Comparison of ENCODE assay signal across 8 mouse cellular contexts in the genomic region with DNA sequence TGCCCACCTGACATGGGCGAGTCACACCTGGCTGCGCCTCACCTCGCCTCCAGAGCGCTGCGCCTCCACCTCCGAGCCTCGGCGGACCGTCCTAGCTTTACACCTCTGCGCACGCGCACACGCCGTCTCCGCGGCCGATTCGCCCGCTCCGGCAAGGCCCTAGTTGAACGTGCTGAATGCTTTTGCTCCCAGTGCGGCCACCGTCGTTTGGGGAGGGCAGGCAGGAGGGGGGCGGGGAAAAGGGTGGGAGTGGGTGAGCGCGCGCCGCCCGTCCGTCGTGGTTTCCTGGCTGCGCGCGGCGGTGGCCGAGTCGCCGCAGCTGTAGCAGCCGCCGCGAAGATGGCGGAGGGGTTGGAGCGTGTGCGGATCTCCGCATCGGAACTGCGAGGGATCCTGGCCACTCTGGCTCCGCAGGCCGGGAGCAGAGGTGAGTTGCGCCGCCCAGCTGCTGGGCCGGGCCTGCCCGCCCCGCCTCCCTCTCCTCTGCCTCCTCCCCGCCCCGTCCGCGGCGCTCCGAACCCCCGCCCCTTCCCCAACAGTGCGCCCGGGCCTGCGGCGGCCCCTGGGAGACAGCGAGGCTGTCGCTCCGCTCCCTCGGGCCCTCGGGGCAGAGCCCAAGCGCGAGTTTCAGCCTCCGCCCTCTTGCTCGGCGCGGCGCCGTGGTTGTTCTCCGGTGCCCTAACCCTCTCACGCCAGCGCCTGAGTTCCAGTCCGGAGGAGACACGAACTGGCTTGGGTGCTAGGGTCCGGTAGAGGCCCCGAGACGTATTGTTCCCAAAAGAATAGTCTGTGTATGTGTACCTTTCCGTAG. TPM values are rescaled to one million over a fixed set of nuclear protein-coding genes. Genes with fewer than 3 reads are reported as not detected.
DNase-seq lines count a peak whose midpoint lies in the region; ATAC-seq and TF ChIP-seq lines count a peak whose summit lies in the region.

A gene (plus strand): TSS at position 247 of the 811 bp plus-strand sequence.
A gene (minus strand): TSS at position 372 of the 811 bp plus-strand sequence.

- H3K27me3 ChIP-seq in CH12.LX (replicated peaks): no peaks in the 10 kb centered on the region
- H3K27me3 ChIP-seq in forebrain, embryonic 11.5 days (ENCODE audit: control insufficient read depth, insufficient read depth, low read length): no peaks in the 10 kb centered on the region
- H3K27me3 ChIP-seq in heart, embryonic 16.5 days (ENCODE audit: control insufficient read depth, insufficient read depth, low read length): no peaks in the 10 kb centered on the region
- no peaks in the 10 kb centered on the region for H3K27me3 ChIP-seq in liver, embryonic 15.5 days
- no peaks in the 10 kb centered on the region for H3K27me3 ChIP-seq in neural tube, embryonic 12.5 days (replicated peaks)

- peak; percentile 92 for TF ChIP-seq POLR2A in CH12.LX (IDR thresholded peaks at IDR 0.05; ENCODE audit: low read depth, low read length)

- peak; percentile 99 for DNase-seq in CH12.LX (ENCODE audit: extremely low read depth)
- DNase-seq in c-Kit-positive CD71-positive TER-119-negative erythroid progenitor cells, embryonic 14.5 days (ENCODE audit: low read depth): peak; percentile 93
- DNase-seq in forebrain, embryonic 11.5 days (ENCODE audit: low spot score): peak; percentile 99
- DNase-seq in kidney, postnatal 36 days: peak; percentile 96 to 97
- DNase-seq in telencephalon, adult 2 months (ENCODE audit: low read depth, low spot score): peak; percentile 94

- no peaks in the 10 kb centered on the region for H3K9me3 ChIP-seq in CH12.LX (replicated peaks; ENCODE audit: low read length)
- no peaks in the 10 kb centered on the region for H3K9me3 ChIP-seq in forebrain, embryonic 11.5 days (ENCODE audit: control insufficient read depth, low read length)
- H3K9me3 ChIP-seq in heart, embryonic 16.5 days (replicated peaks; ENCODE audit: control insufficient read depth, low read length): no peaks in the 10 kb centered on the region
- H3K9me3 ChIP-seq in liver, embryonic 15.5 days (replicated peaks): no peaks in the 10 kb centered on the region
- no peaks in the 10 kb centered on the region for H3K9me3 ChIP-seq in neural tube, embryonic 12.5 days

- TF ChIP-seq CTCF in CH12.LX (conservative IDR thresholded peaks at IDR 0.05 in 1 of 2, IDR thresholded peaks at IDR 0.05 in 1 of 2; ENCODE audit: low read depth in 2 of 2, low read length in 2 of 2): no peak

- peaks cover 0 to 24% of the 10 kb centered on the region in 2 experiments; a peak in 2 of 4 replicates for H3K4me1 ChIP-seq in CH12.LX (ENCODE audit: control insufficient read depth in 1 of 2, insufficient read depth in 2 of 2)
- no peaks in the 10 kb centered on the region for H3K4me1 ChIP-seq in forebrain, embryonic 11.5 days (replicated peaks; ENCODE audit: control insufficient read depth, insufficient read depth, low read length)
- peaks cover 15% of the 10 kb centered on the region for H3K4me1 ChIP-seq in heart, embryonic 16.5 days (ENCODE audit: control insufficient read depth, insufficient read depth, low read length)
- peaks cover 25% of the 10 kb centered on the region for H3K4me1 ChIP-seq in liver, embryonic 15.5 days (replicated peaks)
- peaks cover 13% of the 10 kb centered on the region for H3K4me1 ChIP-seq in neural tube, embryonic 12.5 days

- ATAC-seq in forebrain, embryonic 11.5 days (replicated peaks; ENCODE audit: low FRiP score): peak; percentile 95
- peak; percentile 97 for ATAC-seq in heart, embryonic 16.5 days (replicated peaks; ENCODE audit: extremely low read depth, insufficient read depth, low FRiP score)
- peak; percentile 95 for ATAC-seq in liver, embryonic 15.5 days (ENCODE audit: insufficient read depth)
- peak; percentile 95 for ATAC-seq in neural tube, embryonic 12.5 days (ENCODE audit: low FRiP score, low read depth)

- TF ChIP-seq EP300 in CH12.LX (IDR thresholded peaks at IDR 0.05; ENCODE audit: low read length): peak; percentile 26; the same call in 1 of the 2 replicates

- peak within 1 kb of the TSS; percentile 78 to 95 (median 93) for H3K4me3 ChIP-seq in CH12.LX (replicated peaks in 1 of 3; ENCODE audit: low read depth in 2 of 3, low read length in 2 of 3, poor library complexity in 1 of 3)
- peak within 1 kb of the TSS; percentile 72 for H3K4me3 ChIP-seq in forebrain, embryonic 11.5 days (ENCODE audit: low read depth, low read length)
- H3K4me3 ChIP-seq in heart, embryonic 16.5 days (ENCODE audit: low read length): peak within 1 kb of the TSS; percentile 83
- peak within 1 kb of the TSS; percentile 71 for H3K4me3 ChIP-seq in liver, embryonic 15.5 days (replicated peaks)
- peak within 1 kb of the TSS; percentile 83 for H3K4me3 ChIP-seq in neural tube, embryonic 12.5 days

- H3K27ac ChIP-seq in CH12.LX (ENCODE audit: insufficient read depth, low read depth): peak within 1 kb of the TSS; percentile 96
- H3K27ac ChIP-seq in forebrain, embryonic 11.5 days (ENCODE audit: low read depth, low read length): peak within 1 kb of the TSS; percentile 96
- peak within 1 kb of the TSS; percentile 99 for H3K27ac ChIP-seq in heart, embryonic 16.5 days (ENCODE audit: low read length)
- peak within 1 kb of the TSS; percentile 94 for H3K27ac ChIP-seq in liver, embryonic 15.5 days (replicated peaks)
- H3K27ac ChIP-seq in neural tube, embryonic 12.5 days: peak within 1 kb of the TSS; percentile 91

- H3K9ac ChIP-seq in CH12.LX (ENCODE audit: insufficient read depth, low read depth): peak within 1 kb of the TSS; percentile 98
- H3K9ac ChIP-seq in forebrain, embryonic 11.5 days (ENCODE audit: low read length): peak within 1 kb of the TSS; percentile 79
- peak within 1 kb of the TSS; percentile 92 for H3K9ac ChIP-seq in heart, embryonic 16.5 days (ENCODE audit: low read length)
- peak within 1 kb of the TSS; percentile 84 for H3K9ac ChIP-seq in liver, embryonic 15.5 days
- peak within 1 kb of the TSS; percentile 91 for H3K9ac ChIP-seq in neural tube, embryonic 12.5 days

- no peak for TF ChIP-seq RAD21 in CH12.LX (IDR thresholded peaks at IDR 0.05; ENCODE audit: low read depth, low read length)

- in situ Hi-C loops in CH12.LX (cut with MboI; ENCODE audit: low pct_ligation_motif_present, low pct_unique_long_range_greater_than_20kb, low sequenced_read_pairs): no loop called here

- dilution Hi-C loops in CH12.LX (cut with MboI; ENCODE audit: extremely low pct_ligation_motif_present, extremely low pct_unique_long_range_greater_than_20kb, low sequenced_read_pairs): no loop called here

- peaks cover 47% of the 10 kb centered on the region for H3K79me2 ChIP-seq in CH12.LX (replicated peaks; ENCODE audit: control insufficient read depth, extremely low read depth, insufficient read depth, poor library complexity, severe bottlenecking)

- under 1% methylated on average over 72 of the region's 88 CpGs for WGBS in forebrain, embryonic 11.5 days
- under 1% methylated on average over 86 of the region's 88 CpGs for WGBS in heart, embryonic 16.5 days
- WGBS in liver, embryonic 15.5 days (ENCODE audit: insufficient replicate concordance): 0% methylated on average over 68 of the region's 88 CpGs
- WGBS in neural tube, embryonic 12.5 days: under 1% methylated on average over 75 of the region's 88 CpGs

- H3K36me3 ChIP-seq in CH12.LX (replicated peaks in 1 of 2; ENCODE audit: control insufficient read depth in 1 of 2, insufficient read depth in 1 of 2, low read length in 1 of 2): peaks cover 7 to 31% of the 10 kb centered on the region in 2 experiments
- H3K36me3 ChIP-seq in forebrain, embryonic 11.5 days (ENCODE audit: control insufficient read depth, insufficient read depth, low read length): no peaks in the 10 kb centered on the region; the same call in 1 of the 2 replicates
- H3K36me3 ChIP-seq in heart, embryonic 16.5 days (ENCODE audit: control insufficient read depth, insufficient read depth): peaks cover 7% of the 10 kb centered on the region
- peaks cover 12% of the 10 kb centered on the region; the same call in 1 of the 2 replicates for H3K36me3 ChIP-seq in liver, embryonic 15.5 days (replicated peaks)
- H3K36me3 ChIP-seq in neural tube, embryonic 12.5 days: peaks cover 13% of the 10 kb centered on the region

- H3K4me2 ChIP-seq in CH12.LX (ENCODE audit: insufficient read depth, low read depth, poor library complexity, severe bottlenecking): peak within 1 kb of the TSS; percentile 99
- H3K4me2 ChIP-seq in forebrain, embryonic 11.5 days (ENCODE audit: low read depth, low read length, severe bottlenecking): peak within 1 kb of the TSS; percentile 53
- peak within 1 kb of the TSS; percentile 84 for H3K4me2 ChIP-seq in heart, embryonic 16.5 days (ENCODE audit: low read depth, low read length)
- H3K4me2 ChIP-seq in liver, embryonic 15.5 days: peak within 1 kb of the TSS; percentile 76
- peak within 1 kb of the TSS; percentile 71 for H3K4me2 ChIP-seq in neural tube, embryonic 12.5 days (replicated peaks)

TF ChIP-seq in CH12.LX, 34 proteins besides CTCF, POLR2A, EP300 and RAD21 (continues in another document):
- peak; percentile 67 for TF ChIP-seq ELF1 (IDR thresholded peaks at IDR 0.05; ENCODE audit: low read depth, low read length)
- peak; percentile 97 for TF ChIP-seq NELFE (IDR thresholded peaks at IDR 0.05; ENCODE audit: low read depth, low read length)
- TF ChIP-seq IRF4 (IDR thresholded peaks at IDR 0.05; ENCODE audit: low read depth, low read length): peak; percentile 44; the same call in 1 of the 2 replicates
- TF ChIP-seq BHLHE40 (IDR thresholded peaks at IDR 0.05; ENCODE audit: low read depth, low read length): peak; percentile 79; the same call in 1 of the 2 replicates
- no peak; the same call in none of the 2 replicates for TF ChIP-seq ETS1 (conservative IDR thresholded peaks at IDR 0.05; ENCODE audit: low read depth, low read length)
- peak; percentile 98 for TF ChIP-seq MAZ (IDR thresholded peaks at IDR 0.05; ENCODE audit: low read depth, low read length)

RNA-seq across cellular contexts. Expression of the first gene that starts in this region (rescaled TPM):
- 12.0 and 12.1 TPM in 2 replicates for total RNA-seq in CH12.LX (2012; rRNA removed)
- 8.0 and 9.0 TPM in 2 replicates for total RNA-seq in CH12.LX (2014; rRNA removed)
- polyA plus RNA-seq in CH12.LX (2012; ENCODE audit: insufficient read length, low read depth): 14.8 and 18.5 TPM in 2 replicates
- polyA plus RNA-seq in forebrain, embryonic 11.5 days (2014; fragmentation: Nextera tagmentation; extraction: Ambion mirVana): 19.8 TPM in 2 replicates
- polyA plus RNA-seq in heart, embryonic 16.5 days (2015; fragmentation: Nextera tagmentation; extraction: Ambion mirVana): 11.2 and 11.4 TPM in 2 replicates
- polyA plus RNA-seq in liver, embryonic 15.5 days (2015; fragmentation: Nextera tagmentation; extraction: Ambion mirVana): 4.5 and 4.7 TPM in 2 replicates
- polyA plus RNA-seq in neural tube, embryonic 12.5 days (2016; fragmentation: Nextera tagmentation; extraction: Ambion mirVana): 21.3 and 21.8 TPM in 2 replicates

RNA-seq across cellular contexts. Expression of the second gene that starts in this region (rescaled TPM):
- 4.0 and 5.9 TPM in 2 replicates for total RNA-seq in CH12.LX (2012; rRNA removed)
- 5.7 and 6.7 TPM in 2 replicates for total RNA-seq in CH12.LX (2014; rRNA removed)
- 5.7 and 7.6 TPM in 2 replicates for polyA plus RNA-seq in CH12.LX (2012; ENCODE audit: insufficient read length, low read depth)
- 25.3 and 26.3 TPM in 2 replicates for polyA plus RNA-seq in forebrain, embryonic 11.5 days (2014; fragmentation: Nextera tagmentation; extraction: Ambion mirVana)
- 20.3 and 22.2 TPM in 2 replicates for polyA plus RNA-seq in heart, embryonic 16.5 days (2015; fragmentation: Nextera tagmentation; extraction: Ambion mirVana)
- 3.6 and 4.4 TPM in 2 replicates for polyA plus RNA-seq in liver, embryonic 15.5 days (2015; fragmentation: Nextera tagmentation; extraction: Ambion mirVana)
- polyA plus RNA-seq in neural tube, embryonic 12.5 days (2016; fragmentation: Nextera tagmentation; extraction: Ambion mirVana): 27.4 and 28.1 TPM in 2 replicates

Comparison
In these comparisons a context has a peak if more than half of its experiments do, and no peak if none do; other contexts are left out.
1. Peak in every context shown above with its lines: DNase-seq, ATAC-seq, H3K4me3 ChIP-seq and H3K27ac ChIP-seq.